Mouse (Mus musculus): Measurements from ENCODE around the gene Pgf. TPM values are rescaled to one million over a fixed set of nuclear protein-coding genes. Genes with fewer than 3 reads are reported as not detected.

Pgf gene
- polyA plus RNA-seq (2015; fragmentation: Nextera tagmentation; extraction: Ambion mirVana): 11.6 and 12.6 TPM in 2 replicates

DNA sequence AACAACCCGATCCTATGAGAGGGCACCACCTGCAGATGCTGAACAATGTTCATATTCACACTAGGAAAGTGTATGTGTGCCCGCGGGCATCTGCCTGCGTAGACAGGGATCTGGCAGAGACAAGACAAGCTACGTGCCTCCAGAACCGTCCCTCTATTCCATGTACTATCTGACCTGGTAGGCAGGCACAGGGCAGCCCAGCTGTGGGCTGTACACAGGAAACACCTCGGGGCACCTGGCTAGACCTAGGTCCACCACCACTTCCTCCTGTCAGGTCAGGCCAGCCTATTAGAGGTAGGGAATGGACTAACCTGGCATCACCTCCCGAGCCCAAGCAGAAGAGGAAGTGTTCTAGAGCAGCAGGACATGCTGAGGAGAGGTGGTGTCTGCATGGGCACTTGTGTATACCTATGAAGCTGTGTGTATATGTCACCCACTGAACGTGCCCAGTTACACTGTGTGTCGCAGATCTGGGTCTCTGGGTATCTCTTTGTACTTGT, at the start of gene Pgf:
Gene Pgf (minus strand): TSS at position 51 of the 500 bp plus-strand sequence.
- H3K9me3 ChIP-seq: no peaks in the 10 kb centered on the region
- peak within 1 kb of the TSS; percentile 29 for H3K4me3 ChIP-seq
- peak within 1 kb of the TSS; percentile 62 for H3K4me2 ChIP-seq
- peak within 1 kb of the TSS; percentile 78; the same call in 1 of the 2 replicates for H3K27ac ChIP-seq (replicated peaks)
- H3K27me3 ChIP-seq: peaks cover 24% of the 10 kb centered on the region
- no peak for ATAC-seq (ENCODE audit: low read depth)
- peaks cover 55% of the 10 kb centered on the region for H3K4me1 ChIP-seq (replicated peaks)
- H3K9ac ChIP-seq: peak within 1 kb of the TSS; percentile 63
- WGBS: 77% methylated on average over 10 of the region's 10 CpGs
- H3K36me3 ChIP-seq: no peaks in the 10 kb centered on the region

DNA sequence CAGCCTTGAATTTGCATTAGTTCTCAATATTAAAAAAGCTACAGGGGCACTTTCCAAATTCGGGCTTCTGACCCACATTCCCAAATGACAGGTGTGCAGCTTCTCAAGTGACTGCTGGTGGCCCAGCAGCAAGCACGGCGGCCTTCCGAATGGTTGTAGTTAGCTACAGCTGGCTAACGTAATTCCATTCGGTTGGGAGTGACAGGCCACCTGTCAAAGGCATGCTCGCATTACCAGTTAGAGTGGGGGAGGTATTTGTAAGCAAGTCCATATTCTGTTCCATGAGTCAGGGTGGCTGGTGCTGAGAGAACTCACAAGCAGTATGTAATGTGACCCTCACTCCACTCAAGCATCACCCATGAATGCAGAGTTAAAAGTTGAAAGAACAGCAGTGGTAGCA, 49.6 kb upstream of the Pgf start:
- Histone ChIP-seq H3K27ac (replicated peaks) (no peak overlapping the region), H3K36me3 (peaks cover 60% of the 10 kb centered on the region), H3K27me3 (no peaks in the 10 kb centered on the region), H3K9me3 (no peaks in the 10 kb centered on the region), H3K4me1 (replicated peaks) (0 out of 2 replicates have a peak, but pooled peaks cover 4% of the 10 kb centered on the region), H3K4me3 (no peak overlapping the region), H3K9ac (no peak overlapping the region), H3K4me2 (no peak overlapping the region)
- no peak for ATAC-seq (ENCODE audit: low read depth)
- WGBS: 78% methylated on average over 7 of the region's 7 CpGs

DNA sequence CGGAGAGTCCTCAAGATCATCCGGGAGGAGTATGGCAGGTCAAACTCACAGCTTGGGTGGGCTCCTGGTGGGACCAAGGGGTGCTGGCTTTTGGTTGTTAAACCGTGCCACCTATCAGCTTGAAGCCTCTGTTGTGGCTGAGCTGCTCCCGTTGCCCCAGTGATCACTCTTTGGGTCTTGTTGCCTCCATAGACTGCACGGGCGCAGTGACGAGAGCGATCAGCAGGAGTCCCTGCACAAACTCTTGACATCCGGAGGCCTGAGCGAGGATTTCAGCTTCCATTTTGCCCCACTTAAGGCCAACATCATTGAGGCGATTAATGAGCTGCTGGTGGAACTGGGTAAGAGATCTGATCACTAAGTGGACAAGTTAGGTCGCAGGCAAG, 42.3 kb upstream of the Pgf start:
- Histone ChIP-seq H3K4me2 (peak overlapping the region; percentile 87), H3K4me3 (peak overlapping the region; percentile 75), H3K9ac (peak overlapping the region; percentile 84), H3K4me1 (replicated peaks) (peaks cover 23% of the 10 kb centered on the region), H3K9me3 (no peaks in the 10 kb centered on the region), H3K27ac (replicated peaks) (peak overlapping the region; percentile 71; the same call in 1 of the 2 replicates), H3K27me3 (no peaks in the 10 kb centered on the region), H3K36me3 (peaks cover 42% of the 10 kb centered on the region)
- ATAC-seq (ENCODE audit: low read depth): no peak; the same call in 1 of the 2 replicates
- WGBS: 2% methylated on average over 12 of the region's 12 CpGs

DNA sequence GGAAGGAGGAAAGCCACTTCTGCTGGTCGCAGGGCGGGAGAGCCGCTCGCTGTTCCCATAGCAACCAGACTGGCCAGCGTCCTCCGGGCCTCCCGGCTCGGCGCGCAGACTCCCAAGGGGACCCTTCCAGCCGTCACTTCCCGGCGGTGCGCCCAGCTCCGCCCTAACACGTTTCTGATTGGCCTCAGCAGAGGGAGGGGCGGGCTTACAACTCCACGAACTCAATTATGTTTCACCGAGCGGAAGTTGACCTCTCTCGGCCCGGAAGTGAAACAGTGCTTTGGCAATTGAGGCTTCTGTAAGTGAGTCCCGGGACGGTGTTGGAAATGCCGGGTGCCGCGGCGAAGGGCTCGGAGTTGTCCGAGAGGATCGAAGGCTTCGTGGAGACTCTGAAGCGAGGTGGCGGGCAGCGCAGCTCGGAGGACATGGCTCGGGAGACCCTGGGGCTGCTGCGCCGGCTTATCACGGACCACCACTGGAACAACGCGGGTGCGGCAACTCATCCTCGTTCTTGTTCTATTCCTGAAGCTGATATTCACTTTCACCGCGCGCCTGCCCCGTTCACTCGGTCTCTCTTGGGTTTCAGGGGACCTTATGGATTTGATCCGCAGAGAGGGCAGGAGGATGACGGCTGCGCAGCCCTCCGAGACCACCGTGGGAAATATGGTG, 41.8 kb upstream of the Pgf start, which contains the start of gene Eif2b2:
Gene Eif2b2 (plus strand): TSS at position 246 of the 669 bp plus-strand sequence.
- peak; percentile 100 for ATAC-seq (ENCODE audit: low read depth)
- under 1% methylated on average over 54 of the region's 54 CpGs for WGBS

DNA sequence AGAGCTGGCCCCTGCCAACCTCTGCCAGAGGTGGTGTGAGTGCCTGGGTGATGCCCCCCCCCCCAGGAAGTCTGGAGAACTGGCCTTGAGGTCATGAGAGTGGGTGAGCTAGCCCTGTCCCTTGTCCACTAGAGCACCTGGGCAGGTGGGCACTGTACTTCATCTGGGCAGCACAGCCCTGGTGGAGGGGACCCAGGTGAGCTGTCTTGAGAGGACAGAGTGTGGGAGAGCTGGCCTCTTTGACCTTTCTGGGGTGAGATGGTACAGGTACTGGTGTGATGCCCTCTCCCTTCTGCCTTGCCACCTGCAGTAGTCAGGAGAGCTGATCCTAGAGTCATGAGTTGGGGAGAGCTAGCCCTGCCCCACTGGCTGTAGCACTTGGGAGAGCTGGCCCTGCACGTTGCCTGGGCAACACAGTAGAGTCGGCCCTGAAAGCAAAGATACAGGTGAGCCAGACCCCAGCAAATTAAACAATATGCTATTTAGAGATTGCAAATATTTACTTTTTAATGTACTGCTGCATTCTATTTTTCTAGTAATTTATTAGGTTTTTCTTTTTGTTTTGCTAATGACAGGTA, 40.2 kb upstream of the Pgf start:
- Histone ChIP-seq H3K36me3 (peaks cover 21% of the 10 kb centered on the region), H3K27ac (replicated peaks) (no peak overlapping the region), H3K9me3 (no peaks in the 10 kb centered on the region), H3K9ac (no peak overlapping the region), H3K4me3 (no peak overlapping the region), H3K27me3 (no peaks in the 10 kb centered on the region), H3K4me1 (replicated peaks) (peaks cover 23% of the 10 kb centered on the region), H3K4me2 (no peak overlapping the region)
- ATAC-seq (ENCODE audit: low read depth): no peak
- WGBS: 77% methylated on average over 2 of the region's 2 CpGs

More for the DNA sequence above, 41.8 kb upstream of the Pgf start, which contains the start of gene Eif2b2:
- Histone ChIP-seq H3K9me3 (no peaks in the 10 kb centered on the region), H3K9ac (peak within 1 kb of the TSS; percentile 84), H3K36me3 (peaks cover 36% of the 10 kb centered on the region), H3K4me3 (peak within 1 kb of the TSS; percentile 75), H3K4me1 (replicated peaks) (peaks cover 23% of the 10 kb centered on the region), H3K27ac (replicated peaks) (peak within 1 kb of the TSS; percentile 71), H3K27me3 (no peaks in the 10 kb centered on the region), H3K4me2 (peak within 1 kb of the TSS; percentile 87)

DNA sequence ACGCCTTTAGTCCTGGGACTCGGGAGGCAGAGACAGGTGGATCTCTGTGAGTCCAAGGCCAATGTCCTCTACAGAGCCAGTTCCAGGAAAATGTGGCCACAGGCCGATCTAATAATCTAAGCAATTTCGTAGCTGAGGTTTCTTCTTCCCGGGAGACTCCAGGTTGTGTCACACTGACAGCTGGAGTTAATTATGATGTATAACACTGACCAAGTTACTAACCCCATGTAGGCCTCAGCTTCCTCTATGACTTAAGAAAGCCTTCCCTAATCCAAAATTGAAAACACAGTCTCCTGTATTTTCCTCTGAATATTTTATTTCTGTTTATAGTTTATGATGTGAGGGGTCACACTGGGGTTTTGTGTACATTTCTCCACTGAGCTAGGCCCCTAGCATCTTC, 37.4 kb upstream of the Pgf start:
- no peak overlapping the region for H3K4me2 ChIP-seq

DNA sequence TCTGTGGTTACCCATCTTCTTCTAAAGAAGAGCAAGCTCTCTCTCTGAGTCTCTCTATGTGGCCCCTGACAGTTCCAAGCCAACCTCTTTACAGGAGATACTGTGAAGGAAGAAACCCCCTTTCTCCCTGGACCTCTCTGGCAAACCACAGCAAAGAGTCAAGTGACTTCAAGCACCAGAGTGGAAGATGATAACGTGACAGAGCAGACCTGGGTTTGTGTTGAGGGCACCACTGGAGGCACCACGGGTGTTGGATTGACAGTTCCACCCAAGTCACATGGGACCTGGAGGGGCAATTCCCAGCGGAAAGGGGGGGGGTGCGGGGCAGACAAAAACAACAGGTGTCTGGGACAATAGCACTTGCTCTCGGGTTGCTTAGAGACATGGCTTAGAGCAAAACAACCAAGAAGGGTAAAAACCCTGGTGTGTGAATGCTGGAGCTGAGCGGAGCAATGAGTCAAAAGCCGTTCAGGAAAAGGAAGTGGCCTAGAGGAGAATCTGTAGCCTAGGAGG, 31.2 kb upstream of the Pgf start:
- H3K4me1 ChIP-seq (replicated peaks): no peaks in the 10 kb centered on the region
- 41% methylated on average over 7 of the region's 7 CpGs for WGBS
- H3K9ac ChIP-seq: no peak overlapping the region
- no peaks in the 10 kb centered on the region for H3K27me3 ChIP-seq
- H3K9me3 ChIP-seq: no peaks in the 10 kb centered on the region
- H3K27ac ChIP-seq (replicated peaks): no peak overlapping the region
- no peaks in the 10 kb centered on the region for H3K36me3 ChIP-seq
- H3K4me2 ChIP-seq: no peak overlapping the region
- ATAC-seq (ENCODE audit: low read depth): no peak
- H3K4me3 ChIP-seq: no peak overlapping the region

More for the DNA sequence above, 37.4 kb upstream of the Pgf start:
- Histone ChIP-seq H3K27ac (replicated peaks) (no peak overlapping the region), H3K4me3 (no peak overlapping the region), H3K9ac (no peak overlapping the region), H3K36me3 (no peaks in the 10 kb centered on the region), H3K9me3 (no peaks in the 10 kb centered on the region), H3K4me1 (replicated peaks) (peaks cover 8% of the 10 kb centered on the region), H3K27me3 (no peaks in the 10 kb centered on the region)
- 87% methylated on average over 5 of the region's 5 CpGs for WGBS
- ATAC-seq (ENCODE audit: low read depth): no peak

DNA sequence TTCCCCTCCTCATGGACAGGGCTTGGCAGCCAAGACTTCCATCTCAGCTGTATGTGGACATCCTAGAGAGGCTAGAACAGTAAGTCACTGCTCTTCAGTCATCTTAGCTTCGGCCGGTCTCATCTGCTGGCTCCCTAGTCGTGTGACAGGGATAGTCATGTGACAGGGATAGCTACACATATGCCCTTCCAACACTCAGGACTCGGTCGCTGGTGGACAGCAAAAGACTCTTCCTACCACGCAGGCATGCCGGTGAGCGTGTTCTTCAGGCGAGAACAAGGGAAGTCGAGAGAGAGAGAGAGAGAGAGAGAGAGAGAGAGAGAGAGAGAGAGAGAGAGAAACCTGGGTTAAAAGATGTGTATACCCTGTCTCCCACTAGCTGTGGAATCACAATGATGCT, 27.8 kb upstream of the Pgf start:
- no peak for ATAC-seq (ENCODE audit: low read depth)
- Histone ChIP-seq H3K27ac (replicated peaks) (no peak overlapping the region), H3K9me3 (no peaks in the 10 kb centered on the region), H3K4me1 (replicated peaks) (peaks cover 19% of the 10 kb centered on the region), H3K36me3 (no peaks in the 10 kb centered on the region), H3K4me2 (no peak overlapping the region), H3K27me3 (no peaks in the 10 kb centered on the region), H3K9ac (no peak overlapping the region), H3K4me3 (no peak overlapping the region)
- WGBS: 85% methylated on average over 10 of the region's 10 CpGs

DNA sequence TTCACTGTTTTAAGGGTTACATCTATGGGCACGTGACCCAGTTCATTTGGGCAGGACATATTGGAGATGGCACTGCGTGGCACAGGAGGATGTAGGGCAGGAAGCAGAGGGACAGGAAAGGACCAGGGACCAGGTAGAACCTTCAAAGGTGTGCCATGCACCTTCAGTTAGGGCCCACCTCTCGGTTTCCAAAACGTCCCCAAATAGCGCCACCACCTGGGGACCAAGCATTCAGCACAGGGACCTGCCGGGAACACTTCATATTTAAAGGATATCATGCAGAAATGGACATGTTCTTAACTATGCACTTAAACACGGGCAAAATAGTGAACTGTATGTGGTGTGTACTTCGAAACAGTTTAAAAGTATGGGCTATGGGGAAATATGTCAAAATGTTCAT, 26.5 kb upstream of the Pgf start:
- WGBS: 57% methylated on average over 8 of the region's 8 CpGs
- Histone ChIP-seq H3K4me2 (no peak overlapping the region), H3K27ac (replicated peaks) (no peak overlapping the region), H3K9ac (no peak overlapping the region), H3K36me3 (no peaks in the 10 kb centered on the region), H3K27me3 (no peaks in the 10 kb centered on the region), H3K9me3 (no peaks in the 10 kb centered on the region), H3K4me1 (replicated peaks) (peaks cover 19% of the 10 kb centered on the region), H3K4me3 (no peak overlapping the region)
- no peak for ATAC-seq (ENCODE audit: low read depth)

DNA sequence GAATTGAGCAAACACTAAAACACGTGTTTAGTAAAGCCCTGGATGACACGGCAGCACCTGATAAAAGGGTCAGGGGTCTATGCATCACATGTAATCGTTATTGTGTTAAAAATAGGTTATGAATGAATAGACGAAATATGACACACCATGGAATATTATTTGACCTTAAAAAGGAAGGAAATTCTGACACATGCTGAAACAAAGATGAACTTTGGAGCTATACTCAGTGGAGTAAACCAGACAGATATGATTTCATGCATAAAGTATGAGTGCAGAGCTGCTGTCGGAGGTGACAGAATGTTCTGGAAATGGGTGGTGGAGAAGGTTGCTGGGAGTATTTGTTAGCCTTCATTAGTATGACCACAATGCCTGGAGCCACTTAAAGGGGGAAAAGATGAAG, 26.1 kb upstream of the Pgf start:
- H3K9ac ChIP-seq: no peak overlapping the region
- no peaks in the 10 kb centered on the region for H3K36me3 ChIP-seq
- no peaks in the 10 kb centered on the region for H3K9me3 ChIP-seq
- WGBS: 82% methylated on average over 5 of the region's 5 CpGs
- H3K4me2 ChIP-seq: no peak overlapping the region
- H3K4me1 ChIP-seq (replicated peaks): peaks cover 19% of the 10 kb centered on the region
- no peaks in the 10 kb centered on the region for H3K27me3 ChIP-seq
- H3K4me3 ChIP-seq: no peak overlapping the region
- no peak overlapping the region for H3K27ac ChIP-seq (replicated peaks)
- ATAC-seq (ENCODE audit: low read depth): no peak

DNA sequence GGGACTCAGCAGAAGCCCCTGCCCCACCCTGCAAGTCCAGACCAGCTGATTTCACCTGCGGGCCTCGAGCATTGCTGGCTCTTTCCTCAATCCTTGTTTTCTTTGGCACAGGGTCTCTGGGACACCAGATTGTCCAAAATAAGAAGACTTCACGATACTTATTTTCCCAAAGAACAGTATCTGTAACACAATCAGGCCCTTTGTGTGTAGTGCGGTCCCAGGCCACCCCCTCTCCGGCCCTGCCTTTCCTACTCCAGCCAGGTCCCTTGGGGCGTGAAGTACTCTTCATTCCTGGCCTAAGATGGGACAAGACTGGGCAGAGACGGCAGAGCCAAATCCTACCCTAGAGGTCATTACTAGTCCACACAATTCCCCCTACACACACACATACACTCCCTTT, 24.6 kb upstream of the Pgf start:
- no peaks in the 10 kb centered on the region for H3K9me3 ChIP-seq
- no peaks in the 10 kb centered on the region for H3K36me3 ChIP-seq
- H3K27ac ChIP-seq (replicated peaks): no peak overlapping the region
- 82% methylated on average over 7 of the region's 7 CpGs for WGBS
- ATAC-seq (ENCODE audit: low read depth): no peak
- H3K27me3 ChIP-seq: no peaks in the 10 kb centered on the region
- peaks cover 25% of the 10 kb centered on the region for H3K4me1 ChIP-seq (replicated peaks)
- no peak overlapping the region for H3K4me3 ChIP-seq
- no peak overlapping the region for H3K4me2 ChIP-seq
- H3K9ac ChIP-seq: no peak overlapping the region

DNA sequence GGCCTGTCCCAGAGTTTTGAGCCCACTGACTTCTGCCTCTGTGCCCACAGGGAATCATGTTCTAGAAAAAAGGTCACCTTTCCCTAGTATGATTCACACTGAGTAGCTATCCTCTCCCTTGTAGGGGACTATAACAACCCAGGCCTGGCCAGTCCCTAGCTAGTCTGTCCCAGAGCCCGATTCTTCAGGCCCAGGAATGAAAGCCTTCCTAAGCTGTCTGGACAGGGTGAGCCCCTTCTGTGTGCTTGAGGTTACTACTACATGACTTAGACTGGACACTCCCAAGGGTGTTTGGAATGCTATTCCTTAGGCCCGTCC, 24.2 kb upstream of the Pgf start:
- Histone ChIP-seq H3K27me3 (no peaks in the 10 kb centered on the region), H3K9me3 (no peaks in the 10 kb centered on the region), H3K27ac (replicated peaks) (peak overlapping the region; percentile 76), H3K36me3 (no peaks in the 10 kb centered on the region), H3K4me2 (no peak overlapping the region), H3K4me1 (replicated peaks) (peaks cover 25% of the 10 kb centered on the region), H3K4me3 (no peak overlapping the region), H3K9ac (peak overlapping the region; percentile 47; the same call in 1 of the 2 replicates)
- ATAC-seq (ENCODE audit: low read depth): no peak
- 73% methylated on average over 2 of the region's 2 CpGs for WGBS
